Comparison of ENCODE assay signal across 31 mouse cellular contexts in genomic region chr9:3736143-3736542, GRCm38 (mm10).
"Had no signal": no experiment of that assay in that cellular context is flagged by ENCODE, and none has a peak within 500 bp of the region (broad histone marks: within the 10 kb centered on the region; RNA-seq: fewer than 3 reads in every experiment).

No protein-coding gene starts in this region.

- H3K4me3 ChIP-seq: heart, embryonic 10.5 days; heart, embryonic 12.5 days; heart, embryonic 13.5 days; heart, embryonic 15.5 days; hindbrain, embryonic 10.5 days; hindbrain, embryonic 12.5 days; hindbrain, embryonic 13.5 days; hindbrain, embryonic 15.5 days; intestine, embryonic 15.5 days; kidney, embryonic 15.5 days; layer of hippocampus, adult 2 months; left cerebral cortex, adult 2 months had no signal

- H3K9ac ChIP-seq: heart, embryonic 12.5 days; heart, embryonic 13.5 days; heart, embryonic 15.5 days; hindbrain, embryonic 12.5 days; hindbrain, embryonic 13.5 days; hindbrain, embryonic 14.5 days; hindbrain, embryonic 15.5 days; intestine, embryonic 15.5 days; kidney, embryonic 15.5 days had no signal

- H3K27ac ChIP-seq: heart, embryonic 10.5 days; heart, embryonic 13.5 days; heart, embryonic 15.5 days; hindbrain, embryonic 10.5 days; hindbrain, embryonic 12.5 days; hindbrain, embryonic 13.5 days; hindbrain, embryonic 14.5 days; hindbrain, embryonic 15.5 days; hindbrain, postnatal 0 days; intestine, embryonic 15.5 days; kidney, embryonic 15.5 days; kidney, postnatal 0 days; layer of hippocampus, adult 2 months; left cerebral cortex, adult 2 months had no signal

- DNase-seq: heart, postnatal 10 days; heart, postnatal 14 days; heart, postnatal 36 days; heart, postnatal 4 days; kidney, adult 11 months; kidney, adult 18-20 months; kidney, adult 2 months; kidney, adult 8-10 months; kidney, adult 9 months; kidney, postnatal 10 days; kidney, postnatal 14 days; kidney, postnatal 25 days; kidney, postnatal 36 days; kidney, postnatal 4 days; layer of hippocampus, adult 9-11 months; layer of hippocampus, postnatal 36 days had no signal

- H3K9me3 ChIP-seq: heart, embryonic 10.5 days; heart, embryonic 12.5 days; heart, embryonic 13.5 days; heart, embryonic 15.5 days; hindbrain, embryonic 10.5 days; hindbrain, embryonic 12.5 days; hindbrain, embryonic 13.5 days; hindbrain, embryonic 15.5 days; intestine, embryonic 15.5 days; kidney, embryonic 15.5 days had no signal

- H3K4me1 ChIP-seq: heart, embryonic 10.5 days; heart, embryonic 12.5 days; heart, embryonic 13.5 days; heart, embryonic 15.5 days; hindbrain, embryonic 10.5 days; hindbrain, embryonic 12.5 days; hindbrain, embryonic 13.5 days; hindbrain, embryonic 15.5 days; intestine, embryonic 15.5 days; kidney, embryonic 15.5 days had no signal

- H3K27me3 ChIP-seq: heart, embryonic 12.5 days; heart, embryonic 13.5 days; heart, embryonic 15.5 days; hindbrain, embryonic 12.5 days; hindbrain, embryonic 13.5 days; hindbrain, embryonic 15.5 days; intestine, embryonic 15.5 days; kidney, embryonic 15.5 days had no signal

- H3K36me3 ChIP-seq: heart, embryonic 10.5 days; heart, embryonic 12.5 days; heart, embryonic 13.5 days; heart, embryonic 15.5 days; hindbrain, embryonic 10.5 days; hindbrain, embryonic 12.5 days; hindbrain, embryonic 13.5 days; hindbrain, embryonic 15.5 days; intestine, embryonic 15.5 days; kidney, embryonic 15.5 days had no signal
